Mouse (Mus musculus): ENCODE data around the gene Cnn2.

Gene Cnn2

GRCm38 (mm10) chr10:80017771-80018170 is 29.4 kb downstream of the Cnn2 start:
- in situ Hi-C loops (cut with MboI), result no loop called here

- in situ Hi-C loops (cut with MboI), result no loop called here
Measured at GRCm38 (mm10) chr10:80018739-80019297, 30.4 kb downstream of the Cnn2 start.

DNA sequence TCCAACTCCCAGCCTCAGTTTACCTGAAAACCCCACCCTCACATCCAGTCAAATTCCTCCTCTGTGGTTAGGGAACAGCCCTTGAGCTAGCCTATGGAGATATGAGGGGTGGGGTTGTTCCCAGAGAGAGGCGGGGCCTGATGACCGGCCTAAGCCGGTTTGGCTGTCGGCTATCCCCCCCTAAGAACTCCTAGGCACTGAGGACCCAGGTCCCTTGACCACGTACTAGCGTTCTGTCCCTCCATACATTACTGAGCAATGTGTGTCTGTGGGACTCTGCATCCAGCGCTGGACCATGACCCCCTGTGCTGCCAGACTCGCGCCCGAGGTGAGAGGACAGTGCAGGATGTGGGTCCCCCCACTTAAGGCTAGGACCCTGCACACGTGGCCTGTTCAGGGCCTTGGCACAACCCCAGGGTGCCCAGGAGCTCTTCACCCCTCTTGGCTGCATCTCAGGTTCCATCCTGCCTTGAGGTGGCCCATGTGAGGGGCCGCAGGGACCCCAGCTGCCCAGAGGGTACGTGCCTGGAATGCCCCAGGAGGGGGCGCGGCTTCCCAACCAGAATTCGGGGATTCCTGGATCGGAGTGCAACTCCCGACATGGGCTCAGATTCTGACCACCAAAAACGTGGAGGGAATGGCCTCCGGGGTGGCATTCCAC is 31.2 kb downstream of the Cnn2 start:
- in situ Hi-C loops (cut with MboI), result loop anchor here (5.0 kb wide), 1 partner anchor 32 kb away; the partner anchor contains the start of gene Cnn2

DNA sequence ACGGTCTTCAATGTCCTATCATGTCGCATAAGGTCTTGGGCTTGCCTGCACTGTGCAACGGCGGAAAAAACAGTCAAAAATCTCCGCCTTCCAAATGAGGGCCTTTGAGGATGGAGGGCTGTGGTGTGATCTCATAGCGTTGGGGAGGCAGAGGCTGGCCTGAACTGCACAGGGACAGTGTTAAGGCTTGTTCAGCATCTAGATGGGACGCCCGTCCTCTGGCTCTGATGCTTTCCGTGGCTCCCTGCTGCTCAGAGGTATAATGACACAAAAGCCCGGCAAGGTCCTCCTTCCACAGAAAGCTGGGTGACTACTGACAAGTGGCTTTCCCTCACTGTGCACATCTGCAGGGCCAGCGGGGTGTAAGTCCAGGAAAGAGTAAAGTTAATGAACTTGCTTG is 31.8 kb downstream of the Cnn2 start:
- in situ Hi-C loops (cut with MboI), result loop anchor here (5.0 kb wide), 1 partner anchor 33 kb away; the partner anchor contains the start of gene Cnn2

DNA sequence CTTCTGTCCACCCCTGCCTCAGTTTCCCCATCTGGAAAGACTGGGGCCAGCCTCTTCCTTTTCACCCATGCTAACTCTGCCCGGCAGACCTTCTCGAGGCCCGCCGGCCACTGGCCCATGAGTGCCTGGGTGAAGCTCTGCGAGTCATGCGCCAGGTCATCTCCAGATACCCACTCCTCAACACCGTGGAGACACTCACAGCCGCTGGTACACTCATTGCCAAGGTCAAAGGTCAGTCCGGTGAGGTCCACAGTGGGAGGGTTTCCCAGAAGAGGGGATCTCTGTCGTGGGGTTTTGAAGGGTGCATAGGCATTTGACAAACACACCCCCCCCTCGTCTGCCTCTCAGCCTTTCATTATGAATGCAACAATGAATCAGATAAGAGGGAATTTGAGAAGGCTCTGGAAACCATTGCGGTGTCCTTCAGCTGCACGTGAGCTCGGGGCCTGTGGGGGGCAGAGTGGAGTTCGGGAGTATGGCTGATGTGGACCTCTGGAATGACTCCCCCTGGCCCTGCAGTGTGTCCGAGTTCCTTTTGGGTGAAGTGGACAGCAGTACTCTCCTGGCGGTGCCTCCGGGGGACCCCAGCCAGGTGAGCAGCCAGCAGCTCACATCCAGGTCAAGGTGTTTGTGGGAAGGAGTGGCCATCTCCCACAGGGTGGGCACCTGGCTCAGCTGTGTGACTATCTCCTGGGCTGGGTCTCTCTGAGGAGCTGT is 32.4 kb downstream of the Cnn2 start:
- in situ Hi-C loops (cut with MboI), result loop anchor here (5.0 kb wide), 1 partner anchor 33 kb away; the partner anchor contains the start of gene Cnn2

GRCm38 (mm10) chr10:80021320-80021641 is 32.9 kb downstream of the Cnn2 start:
- in situ Hi-C loops (cut with MboI), result loop anchor here (5.0 kb wide), 1 partner anchor 34 kb away; the partner anchor contains the start of gene Cnn2

DNA sequence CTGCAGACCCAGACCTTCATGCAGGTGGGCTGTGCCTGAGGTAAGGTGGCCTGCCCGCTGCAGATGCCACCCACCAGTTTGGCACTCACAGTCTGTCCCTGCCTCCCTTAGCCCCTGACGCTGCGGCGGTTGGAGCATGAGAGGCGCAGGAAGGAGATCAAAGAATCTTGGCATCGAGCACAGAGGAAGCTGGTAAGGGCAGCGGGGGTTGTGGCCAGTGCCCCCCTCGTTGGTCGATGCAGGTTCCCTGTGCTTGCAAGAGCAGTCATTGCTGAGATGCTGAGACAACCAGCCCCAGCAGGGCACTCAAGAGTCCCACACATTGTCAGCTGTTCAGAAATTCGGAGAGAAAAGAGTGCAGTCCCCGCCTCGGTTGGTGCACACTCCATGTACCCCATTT is 33.8 kb downstream of the Cnn2 start:
- in situ Hi-C loops (cut with MboI), result loop anchor here (5.0 kb wide), 1 partner anchor 35 kb away; the partner anchor contains the start of gene Cnn2

- in situ Hi-C loops (cut with MboI), result loop anchor here (5.0 kb wide), 1 partner anchor 36 kb away; the partner anchor contains the start of gene Cnn2
Measured at GRCm38 (mm10) chr10:80022806-80023205, 34.4 kb downstream of the Cnn2 start.

GRCm38 (mm10) chr10:80023758-80024157 is 35.4 kb downstream of the Cnn2 start:
- in situ Hi-C loops (cut with MboI), result loop anchor here (5.0 kb wide), 1 partner anchor 36 kb away; the partner anchor contains the start of gene Cnn2

DNA sequence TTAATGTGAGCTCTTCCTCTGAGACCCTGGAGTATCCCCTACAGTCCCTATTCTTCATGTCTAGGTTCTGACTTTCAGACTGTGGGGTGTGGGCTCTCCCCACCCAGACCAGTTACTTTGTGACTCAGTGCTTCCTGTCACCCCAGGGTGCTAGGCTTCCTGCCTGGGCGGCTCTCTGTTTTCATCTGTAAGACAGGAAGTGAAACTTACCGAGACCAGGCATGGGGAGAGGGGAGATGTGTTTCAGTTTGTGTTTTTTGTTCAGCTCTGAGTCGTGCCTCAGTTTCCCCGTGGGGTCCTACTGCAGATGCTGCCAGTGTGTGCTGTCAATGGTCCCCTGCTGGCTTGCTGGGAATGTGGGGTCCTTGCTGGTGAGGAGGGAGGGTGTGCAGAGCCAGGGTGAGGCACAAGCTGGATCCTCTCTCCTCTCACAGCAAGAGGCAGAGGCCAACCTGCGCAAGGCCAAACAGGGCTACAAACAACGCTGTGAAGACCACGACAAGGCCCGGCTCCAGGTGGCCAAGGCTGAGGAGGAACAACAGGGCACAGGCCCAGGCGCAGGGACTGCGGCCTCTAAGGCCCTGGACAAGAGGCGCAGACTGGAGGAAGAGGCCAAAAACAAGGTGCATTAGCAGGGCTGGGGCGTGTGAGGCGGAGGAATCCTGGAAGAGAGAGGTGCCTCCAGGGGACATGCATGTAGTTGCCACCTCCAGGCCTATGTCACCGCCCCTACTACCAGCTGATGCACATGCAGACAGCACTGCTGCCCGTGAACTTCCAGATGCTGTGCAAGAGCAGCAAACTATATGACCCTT is 36.1 kb downstream of the Cnn2 start:
- in situ Hi-C loops (cut with MboI), result loop anchor here (5.0 kb wide), 1 partner anchor 37 kb away; the partner anchor contains the start of gene Cnn2

- in situ Hi-C loops (cut with MboI), result no loop called here
Measured at GRCm38 (mm10) chr10:80025044-80025347, 36.6 kb downstream of the Cnn2 start.

- in situ Hi-C loops (cut with MboI), result no loop called here
Measured at GRCm38 (mm10) chr10:80025463-80025862, 37.1 kb downstream of the Cnn2 start.

DNA sequence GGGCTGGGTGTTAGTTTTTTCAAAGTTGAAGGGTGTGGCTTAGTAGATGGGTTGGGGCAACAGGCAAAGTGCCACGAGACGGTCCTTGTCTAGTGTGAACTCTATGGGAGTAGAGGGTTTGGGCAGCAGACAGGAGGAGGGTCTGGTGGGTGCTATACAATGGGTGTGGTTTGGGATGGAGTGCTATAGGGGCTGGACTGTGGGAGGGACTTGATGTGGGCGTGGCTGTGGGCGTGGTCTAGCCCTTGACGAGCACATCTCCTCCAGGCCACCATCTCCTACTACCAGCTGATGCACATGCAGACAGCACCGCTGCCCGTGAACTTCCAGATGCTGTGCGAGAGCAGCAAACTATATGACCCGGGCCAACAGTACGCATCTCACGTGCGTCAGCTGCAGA is 37.5 kb downstream of the Cnn2 start:
- in situ Hi-C loops (cut with MboI), result no loop called here

- in situ Hi-C loops (cut with MboI), result no loop called here
Measured at GRCm38 (mm10) chr10:80027681-80028520, 39.5 kb downstream of the Cnn2 start.

GRCm38 (mm10) chr10:80028521-80028846 is 40.1 kb downstream of the Cnn2 start:
- in situ Hi-C loops (cut with MboI), result no loop called here

DNA sequence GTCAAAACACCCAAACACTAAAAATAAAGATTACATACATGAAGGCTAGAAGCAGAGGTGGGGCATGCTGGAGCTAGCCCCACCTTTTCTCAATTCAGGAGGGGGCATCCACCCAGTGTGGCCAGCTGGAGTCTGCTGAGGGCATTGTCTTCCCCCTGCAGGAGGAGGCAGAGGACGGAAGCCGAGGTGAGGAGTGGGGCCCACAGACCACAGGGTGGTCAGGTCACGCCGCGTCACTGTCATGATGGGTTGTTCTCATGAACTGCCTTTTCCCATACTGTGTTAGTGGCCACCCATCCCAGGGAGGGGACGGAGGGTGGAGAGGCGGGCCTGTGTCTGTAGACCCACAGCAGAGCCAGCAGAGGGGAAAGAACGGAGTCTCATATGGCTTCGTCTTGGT is 41.8 kb downstream of the Cnn2 start:
- in situ Hi-C loops (cut with MboI), result no loop called here

GRCm38 (mm10) chr10:80030736-80031135 is 42.4 kb downstream of the Cnn2 start:
- in situ Hi-C loops (cut with MboI), result no loop called here

DNA sequence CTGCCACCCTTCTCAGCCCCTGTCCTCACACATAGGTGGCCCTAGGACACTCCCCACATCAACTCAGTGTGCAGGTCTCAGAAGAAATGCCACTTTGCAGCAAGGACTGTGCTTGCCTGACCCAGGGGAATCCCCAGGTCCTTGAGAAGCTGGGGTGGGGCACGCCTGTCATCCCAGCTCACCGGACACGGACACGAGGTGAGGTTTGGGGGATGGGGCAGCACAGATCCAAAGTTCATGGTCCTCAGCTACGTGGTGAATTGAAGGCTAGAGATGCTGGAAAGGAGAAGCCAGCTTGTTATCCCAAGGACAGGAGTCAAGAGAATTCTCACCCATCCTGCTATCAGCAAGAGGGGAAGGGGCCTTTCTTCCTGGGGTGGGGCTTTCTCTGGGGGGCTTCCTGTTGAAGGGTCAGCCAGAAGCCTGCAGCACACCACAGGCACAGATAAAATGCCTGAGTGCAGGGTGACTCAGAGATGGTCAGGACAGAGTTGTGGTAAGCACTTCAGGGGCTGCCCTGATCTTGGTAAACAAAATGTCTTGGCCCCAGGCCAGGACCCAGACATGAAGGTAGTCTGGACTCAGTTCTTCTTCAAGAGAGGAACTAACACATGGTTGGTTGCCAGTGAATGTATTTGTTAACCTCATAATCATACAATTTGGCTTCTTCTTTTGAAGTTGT is 44.6 kb downstream of the Cnn2 start:
- in situ Hi-C loops (cut with MboI), result no loop called here

DNA sequence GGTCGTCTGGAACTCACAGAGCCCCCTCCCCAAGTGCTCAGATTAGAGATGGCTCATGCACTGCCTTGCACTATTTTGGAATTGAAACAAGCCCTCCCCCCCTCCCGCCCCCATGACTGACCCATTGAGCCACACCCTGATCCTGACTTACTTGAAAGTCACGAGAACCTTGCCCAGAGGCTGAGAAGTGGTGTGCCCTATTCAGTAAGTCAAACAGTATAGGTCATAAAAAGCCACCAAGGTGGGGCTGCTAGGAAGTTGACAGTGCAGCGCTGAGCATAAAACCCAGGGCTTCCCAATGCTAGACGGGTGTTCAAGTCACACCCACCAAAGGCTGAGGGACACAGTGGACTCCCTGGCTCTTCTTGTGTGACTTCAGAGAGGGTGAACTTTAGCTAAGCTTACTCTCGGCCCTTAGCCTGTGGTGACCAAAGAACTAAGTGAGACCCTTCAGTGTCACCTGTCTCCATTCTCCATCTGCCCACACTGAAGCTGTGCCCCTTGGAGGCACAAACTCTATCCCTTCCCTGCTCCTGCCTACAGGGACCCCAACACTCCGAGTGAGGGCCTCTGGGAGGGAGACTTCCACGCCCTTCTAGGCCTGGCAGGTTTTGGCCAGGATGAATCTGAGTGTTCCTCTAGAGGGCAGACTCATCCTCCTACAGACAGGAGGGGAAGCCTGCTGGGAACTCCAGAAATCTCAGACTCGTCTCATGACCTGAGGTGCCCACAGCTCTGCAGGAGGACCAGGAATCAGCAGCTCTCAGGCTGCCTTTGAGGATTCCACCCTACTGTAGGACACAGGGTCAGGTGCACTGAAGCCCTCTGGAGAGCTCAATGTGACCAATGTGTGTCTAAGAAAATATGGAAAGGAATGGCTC is 45.4 kb downstream of the Cnn2 start:
- in situ Hi-C loops (cut with MboI), result no loop called here

DNA sequence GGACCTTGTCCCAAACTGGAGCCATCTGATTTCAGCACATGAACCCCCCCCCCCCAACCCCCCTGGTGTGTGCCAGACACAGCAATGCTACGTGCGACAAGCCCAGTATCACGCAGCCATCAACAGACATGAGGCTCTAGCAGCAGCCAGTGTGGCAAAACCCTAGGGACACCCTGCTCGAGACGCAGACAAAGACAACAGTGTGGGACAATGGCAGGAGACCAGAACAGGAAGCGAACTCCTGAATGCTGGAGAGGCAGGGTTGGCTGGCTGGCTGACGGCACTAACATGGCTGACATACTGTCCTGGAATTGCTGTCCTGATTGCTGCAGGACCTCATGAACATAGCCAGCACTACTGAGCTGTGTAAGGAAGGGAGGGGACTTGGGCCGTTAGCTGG is 46.8 kb downstream of the Cnn2 start:
- in situ Hi-C loops (cut with MboI), result no loop called here

All from mature B cell (primary cell).